Mouse (Mus musculus) gastrocnemius, adult 2 months (tissue): ENCODE data around the gene N4bp3. TPM values are rescaled to one million over a fixed set of nuclear protein-coding genes. Genes with fewer than 3 reads are reported as not detected.
"Not testable (repeated sequence)": the region's sequence is repeated elsewhere in the genome, so short reads cannot be mapped to it uniquely, and the experiment has no call there.

ENCODE experiments used
- DNase-seq: peaks from one replicate; pipeline ENCODE4 v3.0.0; 2022
- H3K27ac ChIP-seq: fragments of 200-600 bp; 2 replicates; pipeline ENCODE4 v1.8.1; 2022; ENCODE audit warnings: mild to moderate bottlenecking
- H3K4me3 ChIP-seq: fragments of 200-600 bp; 2 replicates; pipeline ENCODE4 v1.8.1; 2022; ENCODE audit warnings: mild to moderate bottlenecking, moderate library complexity
- CTCF ChIP-seq: fragments of 200-600 bp; IDR thresholded peaks from 2 replicates; pipeline ENCODE4 v1.8.1; 2022; ENCODE audit warnings: antibody characterized with exemption, mild to moderate bottlenecking, moderate library complexity
- intact Hi-C: fragments of 180-260 bp; cut with DNase I; formaldehyde crosslinking; loops from one replicate; pipeline ENCODE4 v1.15.1; 2025
- total RNA-seq, 2 experiments: library from RNA; stranded (reverse); gene quantifications; 2 replicates each; pipeline ENCODE4 v1.2.3; 2021

Gene N4bp3
- total RNA-seq, 2 experiments from 2014 or later, result 2.7 to 4.2 TPM

- DNase-seq, result peak; percentile 96
- intact Hi-C loops, result loop anchor here (2.0 to 5.0 kb wide), 2 partner anchors 15 to 33 kb away; partner anchors contain the start of genes D930048N14Rik, N4bp3 and Rmnd5b
- TF ChIP-seq CTCF, result no peak
- Histone ChIP-seq H3K27ac (peak within 1 kb of the TSS; percentile 93), H3K4me3 (peak within 1 kb of the TSS; percentile 95)
Measured at GRCm38 (mm10) chr11:51619409-51620060, 31.1 kb downstream of the N4bp3 start, which contains the start of gene Nhp2. Nhp2 (plus strand) TSS chr11:51619735.

- Histone ChIP-seq H3K4me3 (peak overlapping the region; percentile 95), H3K27ac (peak overlapping the region; percentile 93)
- no peak for DNase-seq
- intact Hi-C loops, result loop anchor here (5.0 kb wide), 1 partner anchor 33 kb away; the partner anchor contains the start of genes D930048N14Rik and N4bp3
- no peak for TF ChIP-seq CTCF
Measured at GRCm38 (mm10) chr11:51618894-51619408, 31.7 kb downstream of the N4bp3 start.

- H3K27ac ChIP-seq, result no peak overlapping the region
- H3K4me3 ChIP-seq, result no peak overlapping the region
- peak; percentile 59 for DNase-seq
- intact Hi-C loops, result loop anchor here (1.0 to 5.0 kb wide), 2 partner anchors 35 to 64 kb away; partner anchors contain the start of genes D930048N14Rik and N4bp3
- TF ChIP-seq CTCF, result peak; percentile 88
Measured at GRCm38 (mm10) chr11:51617693-51618092, 32.9 kb downstream of the N4bp3 start.

- peak overlapping the region; percentile 92; the same call in 1 of the 2 replicates for H3K27ac ChIP-seq
- DNase-seq, result not testable (repeated sequence)
- intact Hi-C loops, result loop anchor here (5.0 kb wide), 1 partner anchor 36 kb away; the partner anchor contains the start of genes D930048N14Rik and N4bp3
- H3K4me3 ChIP-seq, result peak overlapping the region; percentile 69
Measured at GRCm38 (mm10) chr11:51616113-51616512, 34.5 kb downstream of the N4bp3 start.

- intact Hi-C loops, result loop anchor here (5.0 kb wide), 1 partner anchor 37 kb away; the partner anchor contains the start of genes D930048N14Rik and N4bp3
- H3K4me3 ChIP-seq, result peak overlapping the region; percentile 69
- no peak for TF ChIP-seq CTCF
- peak; percentile 82 for DNase-seq
- H3K27ac ChIP-seq, result peak overlapping the region; percentile 92
Measured at GRCm38 (mm10) chr11:51615601-51616000, 35.0 kb downstream of the N4bp3 start.

- no peak for DNase-seq
- intact Hi-C loops, result loop anchor here (5.0 kb wide), 1 partner anchor 37 kb away; the partner anchor contains the start of genes D930048N14Rik and N4bp3
Measured at GRCm38 (mm10) chr11:51615129-51615528, 35.5 kb downstream of the N4bp3 start.

GRCm38 (mm10) chr11:51614256-51614655 lies 36.4 kb downstream of the N4bp3 start:
- intact Hi-C loops, result no loop called here
- no peak for TF ChIP-seq CTCF

More at GRCm38 (mm10) chr11:51615129-51615528, 35.5 kb downstream of the N4bp3 start:
- Histone ChIP-seq H3K4me3 (peak overlapping the region; percentile 69), H3K27ac (peak overlapping the region; percentile 92)
- no peak for TF ChIP-seq CTCF

GRCm38 (mm10) chr11:51609940-51610339 lies 40.7 kb downstream of the N4bp3 start:
- intact Hi-C loops, result not testable (repeated sequence)

More at GRCm38 (mm10) chr11:51614256-51614655, 36.4 kb downstream of the N4bp3 start:
- Histone ChIP-seq H3K4me3 (no peak overlapping the region), H3K27ac (no peak overlapping the region)
- no peak for DNase-seq

GRCm38 (mm10) chr11:51609266-51609909 lies 41.3 kb downstream of the N4bp3 start:
- DNase-seq, result no peak
- intact Hi-C loops, result no loop called here
- no peak for TF ChIP-seq CTCF
- Histone ChIP-seq H3K27ac (no peak overlapping the region), H3K4me3 (no peak overlapping the region)

More at GRCm38 (mm10) chr11:51609940-51610339, 40.7 kb downstream of the N4bp3 start:
- DNase-seq, H3K27ac ChIP-seq, H3K4me3 ChIP-seq: not testable (repeated sequence)

- Histone ChIP-seq H3K4me3 (peak overlapping the region; percentile 87), H3K27ac (peak overlapping the region; percentile 98)
- intact Hi-C loops, result no loop called here
- TF ChIP-seq CTCF, result no peak
- DNase-seq, result no peak
Measured at GRCm38 (mm10) chr11:51607096-51607738, 43.4 kb downstream of the N4bp3 start.

- intact Hi-C loops, result no loop called here
- no peak for TF ChIP-seq CTCF
- peak within 1 kb of the TSS; percentile 98 for H3K27ac ChIP-seq
- peak within 1 kb of the TSS; percentile 87 for H3K4me3 ChIP-seq
- peak; percentile 98 for DNase-seq
Measured at GRCm38 (mm10) chr11:51606447-51607095, 44.1 kb downstream of the N4bp3 start, which contains the start of gene Hnrnpab. Hnrnpab (minus strand) TSS chr11:51606847.
